Comparison of ENCODE assay signal across 18 mouse cellular contexts in the genomic region with DNA sequence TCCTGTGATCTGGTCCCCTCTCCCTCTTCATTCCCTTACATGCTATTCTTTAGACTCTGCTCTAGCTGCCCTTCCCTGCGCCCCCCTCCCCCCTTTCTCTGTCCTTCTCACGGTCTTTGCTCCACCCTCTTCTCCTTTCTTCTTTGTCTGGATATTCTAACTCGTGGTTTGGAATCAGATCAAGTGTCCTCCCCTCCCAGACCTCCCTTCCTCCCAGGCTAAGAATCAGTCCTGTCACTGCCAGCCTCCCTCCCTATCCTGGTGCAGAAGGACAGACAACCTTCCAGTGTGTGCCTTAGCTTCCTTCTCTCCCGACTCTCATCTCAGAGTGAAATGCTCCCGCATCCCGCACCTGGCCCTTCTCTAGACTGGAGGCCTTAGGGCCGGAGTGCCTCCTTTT. TPM values are rescaled to one million over a fixed set of nuclear protein-coding genes. Genes with fewer than 3 reads are reported as not detected.
DNase-seq lines count a peak whose midpoint lies in the region; ATAC-seq and TF ChIP-seq lines count a peak whose summit lies in the region.
"Had no signal": no experiment of that assay in that cellular context is flagged by ENCODE, and none has a peak within 500 bp of the region (broad histone marks: within the 10 kb centered on the region; RNA-seq: fewer than 3 reads in every experiment).

No protein-coding gene starts in this region.

- no peaks in the 10 kb centered on the region for H3K9me3 ChIP-seq in ES-Bruce4 (replicated peaks; ENCODE audit: control insufficient read depth, insufficient read depth, low read length, poor library complexity, severe bottlenecking)
- H3K9me3 ChIP-seq in intestine, postnatal 0 days (ENCODE audit: control insufficient read depth), result no peaks in the 10 kb centered on the region; the same call in 1 of the 2 replicates
- no peaks in the 10 kb centered on the region for H3K9me3 ChIP-seq in midbrain, embryonic 10.5 days (replicated peaks)
- H3K9me3 ChIP-seq: liver, embryonic 15.5 days had no signal

- H3K9ac ChIP-seq in ES-Bruce4 (ENCODE audit: low read depth, poor library complexity, severe bottlenecking), result no peak overlapping the region
- no peak overlapping the region for H3K9ac ChIP-seq in intestine, postnatal 0 days (ENCODE audit: low read depth, low read length)
- H3K9ac ChIP-seq: liver, embryonic 15.5 days had no signal

- H3K36me3 ChIP-seq in ES-Bruce4 (ENCODE audit: control insufficient read depth, insufficient read depth, low read length, poor library complexity, severe bottlenecking), result no peaks in the 10 kb centered on the region
- no peaks in the 10 kb centered on the region for H3K36me3 ChIP-seq in intestine, postnatal 0 days (ENCODE audit: control insufficient read depth, insufficient read depth)
- no peaks in the 10 kb centered on the region for H3K36me3 ChIP-seq in midbrain, embryonic 10.5 days
- H3K36me3 ChIP-seq: liver, embryonic 15.5 days had no signal

- no peak for TF ChIP-seq CTCF in layer of hippocampus, adult 2 months (conservative IDR thresholded peaks at IDR 0.05)
- TF ChIP-seq CTCF in ES-Bruce4 (IDR thresholded peaks at IDR 0.05; ENCODE audit: low read depth, low read length), result no peak
- TF ChIP-seq CTCF in intestine, postnatal 0 days (IDR thresholded peaks at IDR 0.05; ENCODE audit: low read depth), result no peak

- TF ChIP-seq POLR2A in ES-Bruce4 (IDR thresholded peaks at IDR 0.05; ENCODE audit: insufficient read depth, low read length), result no peak

- no peak for ATAC-seq in intestine, postnatal 0 days
- ATAC-seq: hindbrain, postnatal 0 days had no signal

- peaks cover 16% of the 10 kb centered on the region for H3K4me1 ChIP-seq in ES-Bruce4 (ENCODE audit: control insufficient read depth, insufficient read depth, low read length)
- H3K4me1 ChIP-seq in intestine, postnatal 0 days (replicated peaks; ENCODE audit: control insufficient read depth, insufficient read depth, low read length), result 0 out of 2 replicates have a peak, but pooled peaks cover 4% of the 10 kb centered on the region
- H3K4me1 ChIP-seq in midbrain, embryonic 10.5 days, result peaks cover 21% of the 10 kb centered on the region

- 54% methylated on average over 7 of the region's 7 CpGs for WGBS in intestine, postnatal 0 days
- WGBS in midbrain, embryonic 10.5 days, result 71% methylated on average over 7 of the region's 7 CpGs

- H3K27ac ChIP-seq in layer of hippocampus, adult 2 months, result peak overlapping the region; percentile 85
- H3K27ac ChIP-seq in ES-Bruce4 (ENCODE audit: insufficient read depth, low read length), result peak overlapping the region; percentile 49
- peak overlapping the region; percentile 62 for H3K27ac ChIP-seq in intestine, postnatal 0 days (ENCODE audit: low read depth, low read length)
- H3K27ac ChIP-seq in midbrain, embryonic 10.5 days (replicated peaks), result no peak overlapping the region
- H3K27ac ChIP-seq: hindbrain, postnatal 0 days; liver, embryonic 15.5 days had no signal

- DNase-seq in heart, adult 11 months, result peak; percentile 46
- no peak for DNase-seq in heart, postnatal 36 days
- DNase-seq in layer of hippocampus, adult 2 months (ENCODE audit: low spot score in 2 of 2), result peak in 1 of 2 experiments; percentile 39
- DNase-seq in layer of hippocampus, adult 9-10 months (ENCODE audit: low spot score), result no peak
- no peak for DNase-seq in midbrain, embryonic 10.5 days (ENCODE audit: low spot score)
- DNase-seq in right cerebral cortex, postnatal 4 days, result no peak
- DNase-seq: adrenal gland, adult 2 months; cerebellum, postnatal 25 days; heart, adult 18-20 months; kidney, postnatal 14 days; lung, postnatal 10 days; right cerebral cortex, adult 18-20 months; spleen, adult 18-20 months; thymus, postnatal 36 days had no signal

- H3K4me2 ChIP-seq in intestine, postnatal 0 days (replicated peaks; ENCODE audit: low read depth), result no peak overlapping the region
- H3K4me2 ChIP-seq: liver, embryonic 15.5 days had no signal

- TF ChIP-seq EP300 in ES-Bruce4 (IDR thresholded peaks at IDR 0.05; ENCODE audit: insufficient read depth, low read depth, low read length), result peak; percentile 58; the same call in 1 of the 2 replicates

- no peak overlapping the region for H3K4me3 ChIP-seq in layer of hippocampus, adult 2 months
- H3K4me3 ChIP-seq in ES-Bruce4 (ENCODE audit: low read depth, low read length), result no peak overlapping the region
- no peak overlapping the region for H3K4me3 ChIP-seq in intestine, postnatal 0 days (ENCODE audit: low read depth, low read length)
- no peak overlapping the region for H3K4me3 ChIP-seq in midbrain, embryonic 10.5 days
- H3K4me3 ChIP-seq: liver, embryonic 15.5 days had no signal

- intact Hi-C loops in heart, postnatal 36 days (cut with DNase I), result no loop called here

- H3K27me3 ChIP-seq in ES-Bruce4 (ENCODE audit: control insufficient read depth, insufficient read depth, low read length, poor library complexity, severe bottlenecking), result no peaks in the 10 kb centered on the region
- H3K27me3 ChIP-seq in intestine, postnatal 0 days (replicated peaks; ENCODE audit: control insufficient read depth, insufficient read depth, low read length), result no peaks in the 10 kb centered on the region
- peaks cover 8% of the 10 kb centered on the region for H3K27me3 ChIP-seq in midbrain, embryonic 10.5 days (ENCODE audit: low read depth, poor library complexity, severe bottlenecking)
- H3K27me3 ChIP-seq: liver, embryonic 15.5 days had no signal

RNA-seq across cellular contexts. Expression of gene Map7, which starts 27.8 kb away (rescaled TPM):
- total RNA-seq in heart, postnatal 36 days (2021), result 10 to 100 TPM; 21.0 to 23.3 TPM
- total RNA-seq in layer of hippocampus, adult 2 months (2021), result 100 to 1,000 TPM; 109 to 127 TPM
- 108 and 126 TPM in 2 replicates for polyA plus RNA-seq in ES-Bruce4 (2011; ENCODE audit: insufficient read depth, insufficient read length, low read depth, missing spikeins)
- polyA plus RNA-seq in intestine, postnatal 0 days (2015; fragmentation: Nextera tagmentation; extraction: Ambion mirVana), result 47.0 and 55.7 TPM in 2 replicates
- 9.9 and 10.9 TPM in 2 replicates for polyA plus RNA-seq in midbrain, embryonic 10.5 days (2016; fragmentation: Nextera tagmentation; extraction: Ambion mirVana)
